Mouse (Mus musculus) heart, adult 11 months (tissue): ENCODE results near the gene Izumo1r.
A peak's percentile ranks its signal among the peaks of the same experiment; 100 is the strongest.
"Not testable (repeated sequence)": the region's sequence is repeated elsewhere in the genome, so short reads cannot be mapped to it uniquely, and the experiment has no call there.

ENCODE experiments used
- DNase-seq: peaks from one replicate; pipeline ENCODE4 v3.0.0; 2022

Izumo1r gene

DNA sequence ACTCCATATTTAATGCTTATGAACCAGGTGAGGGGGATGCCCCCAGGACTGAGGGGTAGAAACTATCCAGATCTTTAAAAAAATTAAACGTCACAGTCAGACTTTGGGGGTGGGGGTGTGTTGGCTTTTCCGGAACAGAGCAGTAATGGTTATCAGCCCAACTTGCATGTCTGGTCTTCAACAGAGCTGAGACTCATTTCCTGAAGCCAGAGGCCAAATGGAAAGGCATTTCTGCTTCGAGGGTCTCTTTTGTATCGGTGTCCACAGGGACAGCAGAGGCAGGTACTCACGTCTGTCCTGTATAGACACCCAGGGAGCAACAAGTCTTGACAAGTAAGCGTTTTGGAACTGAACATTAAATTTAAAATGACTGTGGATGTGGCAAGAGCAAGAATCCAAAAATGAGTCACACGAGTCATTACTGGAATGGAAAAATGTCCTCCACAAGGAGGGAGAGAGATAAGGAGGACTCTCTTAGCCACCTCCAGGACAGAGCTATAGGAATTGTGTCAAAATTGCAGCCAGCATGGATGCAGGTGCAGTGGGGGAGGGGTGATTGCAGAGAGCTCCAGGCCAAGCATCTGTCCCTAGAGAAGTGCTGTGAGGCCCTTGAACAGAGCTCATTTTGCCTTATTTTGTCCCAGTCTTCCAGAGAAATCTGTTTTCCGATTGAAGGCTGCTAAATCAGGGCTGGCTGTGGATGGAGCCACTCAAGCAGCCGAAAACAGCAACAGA is 1.2 kb upstream of the Izumo1r start:
- DNase-seq = peak; percentile 86

DNA sequence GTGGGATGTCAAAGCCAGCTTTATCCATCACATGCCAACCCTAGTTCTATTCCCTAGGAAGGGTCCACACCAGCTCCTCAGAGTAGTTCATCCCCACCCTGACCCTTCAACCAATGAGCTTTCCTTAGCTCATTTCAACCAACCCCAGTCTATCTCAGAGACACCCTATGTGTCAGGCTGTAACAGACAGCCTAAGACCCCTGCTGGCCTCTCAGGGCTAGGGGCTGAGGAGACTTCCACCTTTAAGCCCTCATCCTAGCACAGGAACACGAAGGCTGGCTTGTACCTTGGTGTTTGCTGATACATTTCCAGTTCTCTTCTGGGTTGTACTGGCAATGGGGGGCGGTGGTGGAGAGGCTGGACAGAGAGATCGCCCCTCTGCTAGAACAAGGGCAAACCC is 743 bp downstream of the Izumo1r start:
- no peak for DNase-seq

GRCm38 (mm10) chr9:14902416-14902815 is 1.3 kb downstream of the Izumo1r start:
- no peak for DNase-seq

- no peak for DNase-seq
Measured at GRCm38 (mm10) chr9:14901757-14902156, 2.0 kb downstream of the Izumo1r start.

DNA sequence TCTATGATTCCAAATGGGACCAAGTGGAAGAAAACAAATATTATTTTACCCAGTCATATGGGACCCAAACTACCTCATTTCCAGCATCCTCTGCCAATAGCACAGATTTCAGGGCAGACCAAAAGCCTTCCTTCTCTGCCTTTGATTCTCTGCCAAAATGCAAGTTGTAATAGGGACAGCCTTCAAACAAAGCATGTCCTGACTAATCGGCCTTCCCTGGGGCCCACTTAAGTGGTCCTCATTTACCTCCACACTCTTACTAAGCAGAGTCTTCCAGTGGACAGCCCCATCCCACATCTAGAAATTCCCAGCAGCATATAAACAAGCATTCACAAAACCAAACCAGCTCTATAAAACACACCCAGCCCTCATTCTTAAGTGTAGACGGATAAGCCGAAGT is 6.6 kb downstream of the Izumo1r start:
- no peak for DNase-seq

DNA sequence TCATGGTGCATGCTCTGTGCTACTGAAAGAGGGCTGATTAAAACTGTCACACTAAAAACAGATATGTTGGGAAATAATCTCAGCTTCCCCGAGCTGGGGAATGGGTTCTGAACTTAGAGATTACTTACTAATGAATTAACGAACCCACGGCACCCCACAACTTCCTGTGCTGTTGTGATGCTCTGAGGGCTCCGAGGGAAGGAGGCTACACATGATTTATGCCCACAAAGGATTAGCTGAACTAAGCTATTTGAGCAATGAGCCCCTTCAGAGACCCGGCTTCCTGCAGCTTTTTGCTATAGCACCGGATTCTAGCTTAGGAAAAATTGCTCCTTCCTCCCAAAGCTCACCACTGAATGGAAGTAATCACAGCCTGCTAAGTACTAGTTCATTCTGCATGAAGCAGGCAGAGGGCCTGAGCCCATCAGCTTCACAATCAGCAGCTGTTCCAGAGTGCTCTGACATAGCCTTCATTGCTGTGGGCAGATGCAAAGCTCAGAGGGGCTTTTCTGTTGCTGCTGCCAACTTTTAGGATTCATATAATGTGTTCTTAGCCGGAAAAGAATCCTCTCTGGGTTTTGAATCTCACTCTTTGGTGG is 8.4 kb downstream of the Izumo1r start:
- no peak for DNase-seq

GRCm38 (mm10) chr9:14894628-14895027 is 9.1 kb downstream of the Izumo1r start:
- DNase-seq = no peak

DNA sequence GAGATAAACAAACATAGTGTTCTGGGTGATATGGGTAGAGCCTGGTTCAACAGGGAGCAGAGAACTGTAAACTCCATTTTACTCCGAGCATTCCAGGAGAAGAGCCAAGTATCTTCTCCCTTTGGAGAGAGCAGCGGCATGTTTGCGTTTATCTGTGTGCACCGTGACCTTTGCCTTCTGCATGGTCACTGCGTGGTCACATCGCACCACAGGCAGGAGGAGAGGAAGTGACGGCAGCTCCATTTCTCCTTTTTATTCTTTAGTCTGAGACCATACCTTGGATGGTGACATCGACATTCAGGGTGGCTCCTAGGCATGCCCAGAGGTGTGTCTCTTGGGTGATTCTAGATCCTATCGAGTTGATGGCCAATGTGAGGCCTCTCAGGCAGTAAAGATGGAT is 10.4 kb downstream of the Izumo1r start:
- DNase-seq = no peak

GRCm38 (mm10) chr9:14891891-14892290 is 11.9 kb downstream of the Izumo1r start:
- DNase-seq = no peak

DNA sequence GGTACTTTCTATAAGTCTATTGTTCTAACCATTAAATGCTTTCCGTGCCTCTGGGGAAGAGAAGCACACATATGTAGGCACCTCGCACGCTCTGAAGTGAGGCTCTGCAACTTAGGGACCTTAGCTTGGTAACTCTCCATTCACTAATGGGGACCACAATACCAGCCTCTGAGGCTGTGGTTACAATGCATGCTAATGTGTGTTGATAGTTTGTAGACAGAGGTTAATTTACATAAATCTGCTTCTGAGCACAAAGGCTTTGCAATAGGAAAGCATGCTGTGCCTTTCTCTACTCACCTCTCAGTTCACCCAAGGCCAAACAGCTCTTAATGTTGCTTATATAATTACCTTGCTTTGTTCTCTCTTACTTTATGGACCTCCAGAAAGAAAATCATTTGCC is 13.1 kb downstream of the Izumo1r start:
- no peak for DNase-seq

GRCm38 (mm10) chr9:14888671-14889070 is 15.1 kb downstream of the Izumo1r start:
- DNase-seq = no peak

DNA sequence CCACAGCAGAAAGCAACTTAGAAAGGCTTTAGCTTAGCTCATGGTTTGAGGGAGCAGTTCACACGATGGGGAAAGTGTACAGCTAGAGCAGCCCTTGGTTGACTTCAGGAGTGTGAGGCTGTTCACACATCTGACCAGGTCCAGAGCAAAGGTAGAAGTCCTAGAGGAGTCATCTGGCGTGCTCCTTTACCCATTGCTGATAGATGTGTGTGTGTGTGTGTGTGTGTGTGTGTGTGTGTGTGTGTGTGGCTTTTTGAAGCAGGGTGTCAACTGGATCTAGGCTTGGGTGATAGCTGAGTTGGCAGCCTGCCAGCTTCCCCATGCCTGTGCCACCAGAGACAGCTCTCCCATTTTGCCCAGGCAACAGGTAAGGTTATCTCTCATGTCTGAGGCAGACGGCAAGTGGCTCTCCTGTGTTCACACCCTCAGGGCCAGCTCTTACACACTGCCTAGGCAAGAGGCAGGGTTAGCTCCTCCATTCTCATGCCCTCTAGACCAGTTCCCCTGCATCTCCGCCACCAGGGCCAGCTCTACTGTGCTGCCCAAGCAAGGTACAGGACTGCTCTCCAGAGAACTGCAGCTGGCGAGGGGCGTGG is 15.9 kb downstream of the Izumo1r start:
- no peak for DNase-seq

- no peak for DNase-seq
Measured at GRCm38 (mm10) chr9:14885954-14886353, 17.8 kb downstream of the Izumo1r start.

DNA sequence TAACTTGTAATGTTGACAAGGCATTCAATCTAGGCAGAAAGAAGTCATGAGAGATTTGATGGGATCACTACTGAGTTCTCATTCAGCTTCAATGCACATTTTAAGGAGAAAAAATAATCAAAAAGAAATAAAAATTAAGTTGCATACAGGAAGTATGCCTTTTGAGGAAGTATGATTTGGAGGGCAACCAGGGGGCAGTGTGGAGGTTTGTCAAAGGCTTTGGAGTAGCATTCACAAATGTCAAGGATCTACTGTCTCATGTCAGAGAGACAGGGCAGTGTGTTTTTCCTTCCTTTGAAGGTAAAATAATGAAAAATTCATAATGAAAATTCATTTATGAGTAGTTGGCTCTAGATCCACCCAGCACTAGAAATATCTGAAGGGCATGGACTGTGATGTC is 18.6 kb downstream of the Izumo1r start:
- no peak for DNase-seq

GRCm38 (mm10) chr9:14884641-14885040 is 19.1 kb downstream of the Izumo1r start:
- DNase-seq = no peak

DNA sequence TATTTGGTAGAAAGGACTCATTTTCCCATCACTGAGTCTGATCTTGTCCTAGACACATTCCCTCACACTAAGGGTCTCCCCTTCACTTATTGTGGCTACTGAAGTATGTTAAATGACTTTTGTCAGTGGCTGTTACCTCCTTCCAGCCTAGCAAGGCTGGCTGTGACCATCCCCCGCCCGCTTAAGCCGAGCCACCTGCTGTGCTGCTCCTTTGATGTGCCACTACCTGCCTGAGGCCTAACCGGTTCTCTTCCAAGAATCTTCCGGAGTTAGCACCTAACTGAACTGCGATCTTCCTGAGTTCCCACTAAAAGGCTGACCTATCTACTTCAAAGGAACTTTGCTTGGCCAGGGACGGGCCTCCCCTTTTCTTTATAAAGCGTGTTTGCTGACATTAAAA is 27.2 kb downstream of the Izumo1r start:
- DNase-seq = not testable (repeated sequence)

DNA sequence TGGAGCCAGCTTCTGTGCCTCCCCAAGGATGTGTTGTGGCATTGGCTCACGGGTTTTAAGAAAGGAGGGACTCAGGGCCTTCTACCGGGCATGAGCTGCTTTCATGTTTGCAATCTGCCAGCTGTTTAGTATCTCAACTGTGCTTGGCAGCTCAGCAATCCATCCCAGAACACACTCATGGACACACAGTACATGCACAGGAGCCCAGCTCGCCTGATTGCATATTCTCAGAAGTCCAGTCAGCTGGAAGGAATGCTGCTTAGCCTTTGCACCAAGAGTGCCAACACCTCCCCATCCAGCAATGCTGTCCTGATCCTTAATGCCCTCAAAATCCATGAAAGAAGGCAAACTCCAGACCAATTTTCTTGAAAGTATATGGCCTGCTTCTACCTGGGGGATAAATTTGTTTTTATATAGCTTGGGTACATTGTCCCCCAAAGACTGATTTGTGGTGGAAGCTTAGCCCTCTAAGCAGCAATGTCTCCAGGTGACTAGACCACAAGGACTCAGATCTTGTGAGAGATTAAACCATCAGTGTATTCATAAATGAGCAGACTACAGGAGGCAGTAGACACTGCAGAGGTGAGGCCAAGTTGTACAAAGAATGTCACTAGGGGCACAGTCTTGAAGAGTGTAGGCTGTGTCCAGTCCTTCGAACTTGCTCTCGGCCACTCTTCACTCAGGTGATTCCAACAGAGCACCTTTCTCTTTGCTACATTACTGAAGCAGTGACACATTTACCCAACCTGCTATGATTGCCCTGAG is 27.8 kb downstream of the Izumo1r start:
- DNase-seq = peak; percentile 92

GRCm38 (mm10) chr9:14872181-14872930 is 31.4 kb downstream of the Izumo1r start:
- DNase-seq = peak; percentile 83

DNA sequence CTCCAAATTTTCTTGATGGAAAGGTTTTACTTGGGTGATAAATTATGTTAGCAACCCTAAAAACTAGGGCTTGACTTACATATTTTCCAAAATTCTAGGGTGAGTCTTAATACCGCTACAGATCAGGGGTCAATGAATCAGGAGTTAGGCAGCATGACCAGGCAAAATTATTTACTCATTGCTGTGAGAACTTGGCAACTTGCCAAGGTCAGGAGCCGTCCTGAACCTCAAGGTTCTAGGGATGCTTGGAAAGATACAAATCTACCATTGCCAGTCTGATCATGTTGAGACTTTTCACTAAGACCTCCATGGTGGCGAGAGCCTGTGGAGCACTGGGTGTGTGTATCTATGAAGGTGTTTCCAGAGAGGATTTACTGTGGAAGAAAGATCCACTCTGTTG is 32.2 kb downstream of the Izumo1r start:
- DNase-seq = no peak

GRCm38 (mm10) chr9:14870802-14871201 is 32.9 kb downstream of the Izumo1r start:
- DNase-seq = peak; percentile 63

DNA sequence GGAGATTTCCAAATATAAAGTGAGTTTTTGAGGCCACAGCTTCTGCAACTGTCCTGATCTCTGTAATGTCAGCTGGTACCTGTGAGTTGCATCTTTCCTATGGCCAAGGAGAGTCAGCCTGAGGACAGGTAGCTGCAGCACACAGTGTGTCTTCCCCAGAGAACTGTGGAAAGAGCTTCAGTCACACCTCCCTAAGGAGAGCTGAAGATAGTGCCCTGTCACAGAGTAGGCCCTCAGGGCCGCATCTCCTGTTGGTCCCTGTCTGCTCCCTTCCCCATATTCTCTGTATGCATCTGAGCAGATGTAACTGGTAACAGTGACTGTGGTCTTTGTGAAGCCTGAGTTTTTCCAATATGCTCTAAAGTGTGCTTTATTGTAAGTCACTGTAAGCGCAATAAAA is 33.4 kb downstream of the Izumo1r start:
- peak; percentile 70 for DNase-seq

DNA sequence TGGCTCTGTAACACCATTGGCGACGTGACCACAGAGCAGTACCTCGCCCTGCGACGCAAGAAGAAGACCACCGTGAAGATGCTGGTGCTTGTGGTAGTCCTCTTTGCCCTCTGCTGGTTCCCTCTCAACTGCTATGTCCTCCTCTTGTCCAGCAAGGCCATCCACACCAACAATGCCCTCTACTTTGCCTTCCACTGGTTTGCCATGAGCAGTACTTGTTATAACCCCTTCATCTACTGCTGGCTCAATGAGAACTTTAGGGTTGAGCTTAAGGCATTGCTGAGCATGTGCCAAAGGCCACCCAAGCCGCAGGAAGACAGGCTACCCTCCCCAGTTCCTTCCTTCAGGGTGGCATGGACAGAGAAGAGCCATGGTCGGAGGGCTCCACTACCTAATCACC is 35.4 kb downstream of the Izumo1r start:
- DNase-seq = peak; percentile 69

DNA sequence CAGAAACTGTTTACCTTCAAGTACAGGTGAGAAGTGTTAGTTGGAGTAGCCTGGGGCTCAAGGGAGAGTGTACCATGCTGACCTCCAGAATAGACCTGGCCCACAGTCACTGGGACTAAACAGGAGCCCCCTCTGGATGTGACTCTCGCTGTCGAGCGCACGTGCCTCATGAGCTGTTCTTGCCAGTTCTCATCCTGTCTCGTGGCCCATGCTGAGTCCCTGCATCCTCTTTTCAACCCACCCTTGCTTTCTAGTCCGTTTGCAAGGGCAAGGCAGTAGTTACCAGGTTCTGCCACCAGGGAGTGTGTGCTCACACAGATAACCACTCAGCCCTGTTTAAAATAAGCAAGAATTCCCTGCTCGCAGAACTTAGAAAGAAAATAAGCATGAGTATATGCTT is 36.8 kb downstream of the Izumo1r start:
- peak; percentile 69 for DNase-seq
